8 mouse cellular contexts compared by ENCODE assay signal in the genomic region with DNA sequence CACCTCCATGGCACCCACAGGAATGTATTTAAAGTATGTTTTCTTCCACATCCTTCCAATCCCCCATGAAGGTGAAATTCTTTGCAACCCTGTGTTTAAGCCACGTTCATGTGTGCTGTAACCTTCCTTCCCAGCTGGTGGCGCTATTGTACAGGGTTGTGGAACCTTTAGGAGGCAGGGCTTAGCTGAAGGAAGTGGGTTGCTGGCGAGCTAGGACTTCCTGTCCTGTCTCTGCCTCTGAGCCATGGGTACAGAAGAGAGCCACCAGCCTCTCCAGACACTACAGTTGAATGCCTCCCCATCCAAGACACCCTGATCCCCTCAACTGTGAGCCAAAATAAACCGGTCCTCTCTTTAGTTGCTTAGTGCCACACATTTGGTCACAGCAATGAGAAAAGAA. TPM values are rescaled to one million over a fixed set of nuclear protein-coding genes. Genes with fewer than 3 reads are reported as not detected.
DNase-seq lines count a peak whose midpoint lies in the region; ATAC-seq lines count a peak whose summit lies in the region.

No protein-coding gene starts in this region.

- no peaks in the 10 kb centered on the region for H3K27me3 ChIP-seq in heart, embryonic 16.5 days (ENCODE audit: control insufficient read depth, insufficient read depth, low read length)
- no peaks in the 10 kb centered on the region for H3K27me3 ChIP-seq in neural tube, embryonic 15.5 days (replicated peaks)
- no peaks in the 10 kb centered on the region for H3K27me3 ChIP-seq in intestine, embryonic 16.5 days (replicated peaks; ENCODE audit: control insufficient read depth, insufficient read depth, low read length)
- H3K27me3 ChIP-seq in midbrain, embryonic 11.5 days (ENCODE audit: control insufficient read depth, insufficient read depth, low read length), result no peaks in the 10 kb centered on the region

- ATAC-seq in heart, embryonic 16.5 days (replicated peaks; ENCODE audit: extremely low read depth, insufficient read depth, low FRiP score), result 0 out of 2 replicates have a peak, but pooled peaks have one; percentile 45
- peak; percentile 44 for ATAC-seq in megakaryocyte-erythroid progenitor cell, adult 5-6 weeks (replicated peaks; ENCODE audit: low FRiP score, low TSS enrichment, poor library complexity, severe bottlenecking)
- no peak for ATAC-seq in neural tube, embryonic 15.5 days (ENCODE audit: low FRiP score)
- ATAC-seq in intestine, embryonic 16.5 days, result no peak
- no peak for ATAC-seq in midbrain, embryonic 11.5 days (ENCODE audit: low FRiP score)

- H3K9me3 ChIP-seq in heart, embryonic 16.5 days (replicated peaks; ENCODE audit: control insufficient read depth, low read length), result no peaks in the 10 kb centered on the region
- H3K9me3 ChIP-seq in neural tube, embryonic 15.5 days (replicated peaks), result no peaks in the 10 kb centered on the region
- H3K9me3 ChIP-seq in intestine, embryonic 16.5 days (ENCODE audit: control insufficient read depth, low read length), result no peaks in the 10 kb centered on the region
- no peaks in the 10 kb centered on the region for H3K9me3 ChIP-seq in midbrain, embryonic 11.5 days (ENCODE audit: control insufficient read depth, low read length)

- no peak for DNase-seq in heart, adult 9 months (ENCODE audit: low spot score in 2 of 2)
- peak; percentile 49 for DNase-seq in CD4-positive, CD25-positive, alpha-beta regulatory T cell, adult 2 months (ENCODE audit: low read depth, low spot score)
- peak; percentile 6 for DNase-seq in c-Kit-positive CD71-positive TER-119-negative erythroid progenitor cells, embryonic 14.5 days (ENCODE audit: low read depth)
- DNase-seq in midbrain, embryonic 11.5 days (ENCODE audit: low spot score, missing footprints), result no peak

- no peak overlapping the region for H3K4me3 ChIP-seq in heart, embryonic 16.5 days (ENCODE audit: low read length)
- no peak overlapping the region for H3K4me3 ChIP-seq in neural tube, embryonic 15.5 days (replicated peaks)
- H3K4me3 ChIP-seq in intestine, embryonic 16.5 days (ENCODE audit: low read length), result no peak overlapping the region
- no peak overlapping the region for H3K4me3 ChIP-seq in midbrain, embryonic 11.5 days (ENCODE audit: low read depth, low read length)

- no peaks in the 10 kb centered on the region for H3K4me1 ChIP-seq in heart, embryonic 16.5 days (ENCODE audit: control insufficient read depth, insufficient read depth, low read length)
- H3K4me1 ChIP-seq in neural tube, embryonic 15.5 days, result no peaks in the 10 kb centered on the region
- H3K4me1 ChIP-seq in intestine, embryonic 16.5 days (ENCODE audit: control insufficient read depth, insufficient read depth, low read length), result no peaks in the 10 kb centered on the region
- H3K4me1 ChIP-seq in midbrain, embryonic 11.5 days (ENCODE audit: control insufficient read depth, insufficient read depth, low read length), result no peaks in the 10 kb centered on the region

- no peak overlapping the region for H3K4me2 ChIP-seq in heart, embryonic 16.5 days (ENCODE audit: low read depth, low read length)
- H3K4me2 ChIP-seq in neural tube, embryonic 15.5 days, result no peak overlapping the region
- no peak overlapping the region for H3K4me2 ChIP-seq in intestine, embryonic 16.5 days (ENCODE audit: low read depth, low read length)
- H3K4me2 ChIP-seq in midbrain, embryonic 11.5 days, result no peak overlapping the region

- H3K9ac ChIP-seq in heart, embryonic 16.5 days (ENCODE audit: low read length), result no peak overlapping the region
- no peak overlapping the region for H3K9ac ChIP-seq in neural tube, embryonic 15.5 days (replicated peaks)
- no peak overlapping the region for H3K9ac ChIP-seq in intestine, embryonic 16.5 days (ENCODE audit: low read depth, low read length)
- no peak overlapping the region for H3K9ac ChIP-seq in midbrain, embryonic 11.5 days (ENCODE audit: low read length)

- no peak overlapping the region for H3K27ac ChIP-seq in heart, embryonic 16.5 days (ENCODE audit: low read length)
- no peak overlapping the region for H3K27ac ChIP-seq in neural tube, embryonic 15.5 days (replicated peaks)
- no peak overlapping the region for H3K27ac ChIP-seq in intestine, embryonic 16.5 days (ENCODE audit: low read length)
- H3K27ac ChIP-seq in midbrain, embryonic 11.5 days (ENCODE audit: low read depth, low read length), result no peak overlapping the region

- no peaks in the 10 kb centered on the region for H3K36me3 ChIP-seq in heart, embryonic 16.5 days (ENCODE audit: control insufficient read depth, insufficient read depth)
- H3K36me3 ChIP-seq in neural tube, embryonic 15.5 days, result no peaks in the 10 kb centered on the region
- H3K36me3 ChIP-seq in intestine, embryonic 16.5 days (ENCODE audit: control insufficient read depth, insufficient read depth, low read length), result no peaks in the 10 kb centered on the region
- H3K36me3 ChIP-seq in midbrain, embryonic 11.5 days (ENCODE audit: control insufficient read depth, insufficient read depth, low read length), result no peaks in the 10 kb centered on the region

- 62% methylated on average over 4 of the region's 4 CpGs for WGBS in heart, embryonic 16.5 days
- 68% methylated on average over 4 of the region's 4 CpGs for WGBS in neural tube, embryonic 15.5 days
- 65% methylated on average over 4 of the region's 4 CpGs for whole genome bisulfite sequencing in intestine, embryonic 16.5 days
- WGBS in midbrain, embryonic 11.5 days, result 61% methylated on average over 4 of the region's 4 CpGs

RNA-seq across cellular contexts. Expression of gene Piwil4, which starts 42.6 kb away (rescaled TPM):
- 0.17 and 0.22 TPM in 2 replicates for polyA plus RNA-seq in heart, embryonic 16.5 days (2015; fragmentation: Nextera tagmentation; extraction: Ambion mirVana)
- total RNA-seq in megakaryocyte-erythroid progenitor cell, adult 5-6 weeks (2014; fragmentation: Nextera tagmentation), result not detected in 2 replicates
- not detected in 2 replicates for total RNA-seq in megakaryocyte-erythroid progenitor cell, adult 5-6 weeks (2017)
- 0.31 TPM in 2 replicates for polyA plus RNA-seq in neural tube, embryonic 15.5 days (2015; fragmentation: Nextera tagmentation; extraction: Ambion mirVana)
- polyA plus RNA-seq in intestine, embryonic 16.5 days (2015; fragmentation: Nextera tagmentation; extraction: Ambion mirVana), result 0.21 TPM in 2 replicates
- 0.08 and 0.12 TPM in 2 replicates for polyA plus RNA-seq in midbrain, embryonic 11.5 days (2014; fragmentation: Nextera tagmentation; extraction: Ambion mirVana)

RNA-seq across cellular contexts. Expression of gene Amotl1, which starts 53.0 kb away (rescaled TPM):
- polyA plus RNA-seq in heart, embryonic 16.5 days (2015; fragmentation: Nextera tagmentation; extraction: Ambion mirVana), result 17.8 and 19.1 TPM in 2 replicates
- not detected in 2 replicates for total RNA-seq in megakaryocyte-erythroid progenitor cell, adult 5-6 weeks (2014; fragmentation: Nextera tagmentation)
- total RNA-seq in megakaryocyte-erythroid progenitor cell, adult 5-6 weeks (2017), result not detected in 2 replicates
- polyA plus RNA-seq in neural tube, embryonic 15.5 days (2015; fragmentation: Nextera tagmentation; extraction: Ambion mirVana), result 6.8 and 9.3 TPM in 2 replicates
- 8.1 and 8.4 TPM in 2 replicates for polyA plus RNA-seq in intestine, embryonic 16.5 days (2015; fragmentation: Nextera tagmentation; extraction: Ambion mirVana)
- 14.8 and 15.2 TPM in 2 replicates for polyA plus RNA-seq in midbrain, embryonic 11.5 days (2014; fragmentation: Nextera tagmentation; extraction: Ambion mirVana)

RNA-seq across cellular contexts. Expression of gene Fut4, which starts 54.3 kb away (rescaled TPM):
- polyA plus RNA-seq in heart, embryonic 16.5 days (2015; fragmentation: Nextera tagmentation; extraction: Ambion mirVana), result 1.2 and 1.3 TPM in 2 replicates
- 0.48 and 0.72 TPM in 2 replicates for total RNA-seq in megakaryocyte-erythroid progenitor cell, adult 5-6 weeks (2014; fragmentation: Nextera tagmentation)
- total RNA-seq in megakaryocyte-erythroid progenitor cell, adult 5-6 weeks (2017), result 0.57 and 1.1 TPM in 2 replicates
- polyA plus RNA-seq in neural tube, embryonic 15.5 days (2015; fragmentation: Nextera tagmentation; extraction: Ambion mirVana), result 2.2 and 2.6 TPM in 2 replicates
- polyA plus RNA-seq in intestine, embryonic 16.5 days (2015; fragmentation: Nextera tagmentation; extraction: Ambion mirVana), result 4.6 and 5.2 TPM in 2 replicates
- 1.6 and 2.1 TPM in 2 replicates for polyA plus RNA-seq in midbrain, embryonic 11.5 days (2014; fragmentation: Nextera tagmentation; extraction: Ambion mirVana)

Comparison
In these comparisons a context has a peak if more than half of its experiments do, and no peak if none do; other contexts are left out.
1. ATAC-seq: peak in heart, embryonic 16.5 days (single experiment) and megakaryocyte-erythroid progenitor cell, adult 5-6 weeks (single experiment); none in neural tube, embryonic 15.5 days (single experiment), intestine, embryonic 16.5 days (single experiment) and midbrain, embryonic 11.5 days (single experiment).
2. DNase-seq: peak in CD4-positive, CD25-positive, alpha-beta regulatory T cell, adult 2 months (single experiment) and c-Kit-positive CD71-positive TER-119-negative erythroid progenitor cells, embryonic 14.5 days (single experiment); none in heart, adult 9 months (0 of 2) and midbrain, embryonic 11.5 days (single experiment).